Mouse (Mus musculus) urinary bladder, postnatal 4 days (tissue): ENCODE results near the gene Gm10153.
A peak's percentile ranks its signal among the peaks of the same experiment; 100 is the strongest.
"Not testable (repeated sequence)": the region's sequence is repeated elsewhere in the genome, so short reads cannot be mapped to it uniquely, and the experiment has no call there.

Experiments
- DNase-seq, 2 experiments: peaks; one replicate each; pipeline ENCODE4 v3.0.0; 2021 to 2022; ENCODE audit warnings: low spot score in 2 of 2

Gm10153 gene

GRCm38 (mm10) chr7:142190289-142190688 lies at the start of gene Gm10153:
Gm10153 (minus strand) TSS chr7:142190389.
- no peak for DNase-seq

GRCm38 (mm10) chr7:142231540-142231939 lies 41.4 kb upstream of the Gm10153 start:
- DNase-seq = no peak

GRCm38 (mm10) chr7:142229871-142230270 lies 39.7 kb upstream of the Gm10153 start, which contains the start of gene Krtap5-5:
Krtap5-5 (minus strand) TSS chr7:142229971.
- DNase-seq = not testable (repeated sequence)

- no peak for DNase-seq
Measured at GRCm38 (mm10) chr7:142224518-142224917, 34.3 kb upstream of the Gm10153 start.

GRCm38 (mm10) chr7:142212136-142212535 lies 21.9 kb upstream of the Gm10153 start:
- peak in 1 of 2 experiments; percentile 51 for DNase-seq

DNA sequence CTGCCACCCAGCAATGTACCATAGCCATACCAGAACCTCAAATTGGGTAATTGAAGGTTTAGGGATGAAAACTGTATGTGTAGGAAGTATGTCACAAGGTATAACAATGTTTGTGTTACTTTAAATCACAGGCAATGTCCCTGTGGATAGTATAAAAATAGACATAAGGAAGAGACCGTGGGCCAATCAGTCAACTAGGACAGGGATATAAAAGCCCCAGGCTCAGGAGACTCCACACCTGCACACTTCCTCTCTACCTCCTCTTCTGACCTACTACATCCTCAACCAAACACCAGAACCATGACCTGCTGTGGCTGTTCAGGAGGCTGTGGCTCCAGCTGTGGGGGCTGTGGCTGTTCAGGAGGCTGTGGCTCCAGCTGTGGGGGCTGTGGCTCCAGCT lies 21.4 kb upstream of the Gm10153 start, which contains the start of gene Gm7579:
Gene Gm7579, plus strand, starts transcription at position 301 of the 400 bp plus-strand sequence.
- peak in 1 of 2 experiments; percentile 19 for DNase-seq

DNA sequence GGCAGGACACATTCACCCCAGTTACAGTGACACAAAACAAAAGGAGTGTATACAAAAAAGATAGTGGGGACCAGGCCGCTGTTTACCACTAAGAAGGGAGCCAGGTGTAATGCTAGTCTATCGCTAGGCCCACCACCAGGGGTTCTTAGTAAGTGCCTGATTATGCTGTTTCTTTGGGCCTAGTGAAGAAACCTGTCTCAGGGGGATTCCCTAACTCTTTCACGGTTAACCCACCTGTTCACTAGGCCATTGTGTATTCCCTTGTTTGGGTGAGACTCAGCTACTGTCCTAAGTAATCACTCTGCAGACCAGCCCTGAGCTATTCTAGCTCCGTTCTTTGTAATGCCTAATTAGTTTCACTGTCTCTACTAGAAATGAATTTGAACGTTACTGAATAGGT lies 16.7 kb upstream of the Gm10153 start:
- peak in 1 of 2 experiments; percentile 13 for DNase-seq

DNA sequence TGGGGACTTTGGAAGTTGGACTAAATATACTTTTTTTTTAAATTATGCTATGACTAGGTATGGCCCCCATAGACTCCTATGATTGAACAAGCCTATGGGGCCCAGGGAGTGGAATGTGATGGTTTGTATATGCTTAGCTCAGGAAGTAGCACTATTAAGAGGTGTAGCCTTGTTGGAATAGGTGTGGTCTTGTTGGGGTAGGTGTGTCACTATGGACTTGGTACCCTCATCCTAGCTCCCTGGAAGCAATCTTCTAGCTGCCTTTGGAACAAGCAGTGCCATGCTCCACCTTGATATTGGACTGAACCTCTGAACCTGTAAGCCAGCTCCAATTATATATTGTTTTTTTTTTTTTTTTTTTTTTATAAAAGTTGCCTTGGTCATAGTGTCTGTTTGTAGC lies 15.3 kb upstream of the Gm10153 start:
- peak in 1 of 2 experiments; percentile 12 for DNase-seq

- peak in 1 of 2 experiments; percentile 46 for DNase-seq
Measured at GRCm38 (mm10) chr7:142201064-142201463, 10.9 kb upstream of the Gm10153 start, which contains the start of gene Krtap5-3. Krtap5-3 (plus strand) TSS chr7:142201364.

GRCm38 (mm10) chr7:142198748-142199147 lies 8.6 kb upstream of the Gm10153 start:
- DNase-seq = no peak

- no peak for DNase-seq
Measured at GRCm38 (mm10) chr7:142188156-142188555, 2.0 kb downstream of the Gm10153 start.

GRCm38 (mm10) chr7:142181021-142181420 lies 9.2 kb downstream of the Gm10153 start:
- DNase-seq = no peak

DNA sequence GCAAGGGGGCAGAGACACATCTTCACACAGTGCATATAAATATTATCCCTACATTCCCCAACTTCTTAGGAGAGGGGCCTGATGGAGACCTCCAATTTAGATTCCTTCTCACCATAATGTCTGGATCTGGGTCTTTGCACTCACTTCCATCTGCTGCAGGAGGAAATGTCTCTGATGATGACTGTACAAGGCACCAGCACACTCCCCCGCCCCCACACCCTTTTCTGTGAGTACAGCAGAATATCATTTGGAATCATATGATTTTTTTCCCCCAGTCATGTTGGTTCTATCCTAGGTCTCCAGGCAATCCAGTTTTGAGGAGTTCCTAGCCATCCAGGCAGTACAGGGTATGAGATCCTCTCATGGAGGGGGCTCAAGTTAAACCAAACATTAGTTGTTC lies 11.5 kb downstream of the Gm10153 start:
- no peak for DNase-seq

DNA sequence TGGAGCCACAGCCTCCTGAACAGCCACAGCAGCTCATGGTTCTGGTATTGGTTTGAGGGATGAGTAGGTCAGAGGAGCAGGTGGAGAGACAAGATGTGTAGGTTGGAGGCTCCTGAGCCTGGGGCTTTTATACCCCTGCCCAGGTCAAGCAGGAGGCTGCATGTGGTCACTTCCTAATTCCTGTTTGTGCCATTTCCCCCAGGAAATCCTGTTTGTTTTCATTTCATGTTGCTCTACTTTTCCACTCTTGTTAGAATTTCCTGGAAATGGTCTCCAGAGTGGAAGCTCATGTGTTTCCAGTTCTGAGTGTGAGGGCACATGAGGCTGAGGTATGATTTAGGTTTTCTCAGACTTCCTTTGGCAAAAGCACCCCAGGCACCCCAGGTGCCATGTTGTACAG lies 14.3 kb downstream of the Gm10153 start, which contains the start of gene Krtap5-2:
Gene Krtap5-2, minus strand, starts transcription at position 101 of the 400 bp plus-strand sequence.
- DNase-seq = not testable (repeated sequence)

GRCm38 (mm10) chr7:142169836-142170235 lies 20.4 kb downstream of the Gm10153 start:
- no peak for DNase-seq

- peak in 1 of 2 experiments; percentile 25 for DNase-seq
Measured at GRCm38 (mm10) chr7:142165639-142166038, 24.6 kb downstream of the Gm10153 start, which contains the start of gene Gm4553. Gm4553 (minus strand) TSS chr7:142165739.

GRCm38 (mm10) chr7:142159366-142159765 lies 30.8 kb downstream of the Gm10153 start:
- no peak for DNase-seq

- not testable (repeated sequence) for DNase-seq
Measured at GRCm38 (mm10) chr7:142157013-142157412, 33.2 kb downstream of the Gm10153 start, which contains the start of gene Gm29735. Gm29735 (minus strand) TSS chr7:142157113.

DNA sequence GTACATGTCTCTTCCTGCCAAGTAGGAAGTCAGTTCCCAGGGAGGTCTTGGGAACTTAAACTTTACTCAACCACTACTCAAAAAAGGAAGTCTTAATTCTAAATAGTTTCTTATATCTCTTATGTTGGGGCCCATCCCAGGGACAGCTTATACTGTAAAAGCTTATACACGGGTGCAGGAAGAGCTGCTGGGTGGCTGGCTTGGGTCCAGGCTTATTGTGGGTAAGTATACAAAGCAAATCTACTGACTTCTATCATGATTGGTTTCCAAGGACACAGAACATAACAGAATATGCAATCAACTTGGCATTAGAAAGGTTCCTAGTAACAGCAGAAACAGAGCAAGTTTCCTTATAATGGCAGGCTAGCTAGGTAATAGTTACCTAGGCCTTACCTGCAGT lies 34.9 kb downstream of the Gm10153 start:
- no peak for DNase-seq

DNA sequence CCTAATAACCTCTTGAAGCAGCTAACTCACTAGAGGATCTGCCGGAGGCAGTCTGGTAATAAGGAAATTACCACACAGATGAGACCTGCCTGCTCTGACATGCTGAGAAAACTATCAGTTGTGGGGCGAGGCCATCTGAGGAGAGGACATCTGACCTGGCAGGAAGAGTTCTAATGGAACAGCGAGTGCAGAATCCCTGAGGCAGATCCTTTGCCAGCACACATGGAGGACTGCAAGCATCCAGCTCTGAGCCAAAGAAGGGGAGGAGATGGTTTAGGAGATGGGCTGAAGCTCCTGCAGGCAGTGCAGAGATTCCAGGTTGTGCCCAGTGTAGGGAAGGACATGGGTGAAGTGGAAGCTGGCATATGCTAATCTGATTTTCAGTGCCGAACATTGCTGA lies 38.0 kb downstream of the Gm10153 start:
- DNase-seq = no peak

DNA sequence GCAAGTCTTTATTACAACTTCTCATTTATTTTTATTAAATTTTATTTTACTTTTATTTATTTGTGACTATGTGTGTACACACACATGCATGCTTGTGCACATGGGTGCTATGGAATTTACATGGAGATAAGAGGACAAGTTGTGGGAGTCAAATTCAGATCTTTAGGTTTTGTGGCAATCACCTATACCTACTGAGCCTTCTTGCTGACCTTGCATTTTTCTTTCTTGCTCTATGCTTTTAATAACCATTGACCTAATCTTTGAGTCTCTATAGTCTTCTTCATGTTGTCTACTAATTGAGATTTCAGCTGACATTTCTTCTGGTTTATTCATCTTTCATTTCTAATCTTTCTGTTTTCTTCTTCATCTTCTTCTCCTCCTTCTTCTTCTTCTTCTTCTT lies 41.6 kb downstream of the Gm10153 start:
- DNase-seq = no peak

DNA sequence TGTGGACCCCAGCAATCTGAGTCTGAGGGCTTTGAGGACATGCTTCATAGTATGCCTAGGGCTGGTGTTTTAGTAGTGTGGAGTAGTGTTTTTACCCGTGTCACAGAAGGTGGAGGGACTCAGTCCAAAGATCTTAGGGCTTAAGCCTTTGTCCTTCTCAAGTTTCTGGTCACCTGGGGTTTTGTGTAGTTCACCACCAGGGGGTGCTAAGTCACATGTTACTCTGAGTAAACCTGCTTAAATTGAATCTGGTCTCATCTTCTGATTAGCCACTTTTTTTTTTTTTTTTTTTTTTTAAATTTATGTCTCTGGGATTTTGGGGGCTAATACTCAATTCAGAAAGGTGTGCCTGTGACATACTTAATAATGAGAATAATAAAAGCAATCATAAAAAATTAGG lies 44.2 kb downstream of the Gm10153 start:
- no peak for DNase-seq

DNA sequence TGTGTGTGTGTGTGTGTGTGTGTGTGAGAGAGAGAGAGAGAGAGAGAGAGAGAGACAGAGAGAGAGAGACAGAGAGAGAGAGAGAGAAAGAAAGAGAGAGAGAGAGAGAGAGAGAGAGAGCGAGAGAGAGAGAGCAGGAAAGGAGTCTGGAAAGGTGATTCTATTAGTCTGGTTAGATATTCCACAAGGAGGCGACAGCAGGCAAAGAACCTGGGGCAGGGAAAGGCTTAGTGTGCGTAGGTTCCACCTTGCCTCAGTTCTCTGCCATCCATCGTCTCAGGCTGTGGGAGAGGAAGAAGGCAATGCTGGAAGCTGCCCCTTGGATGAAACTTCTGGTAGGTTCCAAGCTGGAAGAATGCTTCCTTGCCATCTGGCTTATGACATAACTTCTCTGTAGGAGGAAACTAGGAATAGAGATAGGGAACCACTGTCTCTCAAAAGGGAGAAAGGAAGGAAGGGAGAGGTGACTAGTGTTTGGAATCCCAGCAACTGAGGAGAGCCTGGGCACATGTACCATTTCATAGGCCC lies 44.7 kb downstream of the Gm10153 start:
- no peak for DNase-seq

GRCm38 (mm10) chr7:142144507-142144906 lies 45.7 kb downstream of the Gm10153 start, which contains the start of gene Gm45337:
Gm45337 (minus strand) TSS chr7:142144607.
- no peak for DNase-seq
